Mouse (Mus musculus) naive thymus-derived CD4-positive, alpha-beta T cell, adult 2 months (primary cell): Measurements from ENCODE around the gene Scnn1b.

ENCODE experiments used
- DNase-seq: peaks from one replicate; pipeline ENCODE4 v3.0.0-alpha.2; 2011; ENCODE audit warnings: low read depth

Gene Scnn1b

DNA sequence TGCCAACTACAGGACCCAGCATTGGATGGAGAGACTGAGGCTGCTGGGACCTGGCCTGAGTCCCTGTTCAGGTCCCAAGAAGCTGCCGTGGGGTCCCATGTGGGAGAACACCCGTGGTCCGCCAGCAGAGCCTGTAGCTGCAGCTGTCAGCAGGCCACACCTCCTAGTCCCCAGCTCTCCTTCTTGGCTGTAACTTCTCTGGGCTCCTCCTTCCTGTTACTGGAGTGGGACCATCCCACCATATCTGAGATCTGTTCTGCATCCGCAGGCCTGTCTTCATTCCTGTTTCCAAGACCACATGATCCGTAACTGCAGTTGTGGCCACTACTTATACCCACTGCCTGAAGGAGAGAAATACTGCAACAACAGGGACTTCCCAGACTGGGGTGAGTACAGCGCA lies 49.1 kb downstream of the Scnn1b start:
- no peak for DNase-seq

DNA sequence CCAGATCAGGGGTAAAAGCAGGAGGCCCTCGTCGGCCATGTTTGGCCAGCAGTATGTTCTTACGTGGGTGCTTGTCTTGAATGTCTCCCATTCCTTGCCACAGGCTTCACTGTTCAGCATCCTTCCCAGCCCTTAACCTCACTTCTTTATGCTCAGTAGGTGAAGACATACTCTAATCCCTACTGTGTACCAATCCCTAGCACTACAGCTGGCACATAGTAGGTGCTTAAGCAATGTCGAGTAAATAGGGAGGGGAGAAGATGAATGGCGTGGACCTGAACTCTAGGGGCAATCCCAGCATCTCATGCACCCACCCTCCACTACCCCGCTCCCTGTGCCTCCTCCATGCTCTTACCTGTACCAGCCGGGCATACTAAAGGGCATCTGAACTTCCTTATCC lies 59.5 kb downstream of the Scnn1b start:
- no peak for DNase-seq

DNA sequence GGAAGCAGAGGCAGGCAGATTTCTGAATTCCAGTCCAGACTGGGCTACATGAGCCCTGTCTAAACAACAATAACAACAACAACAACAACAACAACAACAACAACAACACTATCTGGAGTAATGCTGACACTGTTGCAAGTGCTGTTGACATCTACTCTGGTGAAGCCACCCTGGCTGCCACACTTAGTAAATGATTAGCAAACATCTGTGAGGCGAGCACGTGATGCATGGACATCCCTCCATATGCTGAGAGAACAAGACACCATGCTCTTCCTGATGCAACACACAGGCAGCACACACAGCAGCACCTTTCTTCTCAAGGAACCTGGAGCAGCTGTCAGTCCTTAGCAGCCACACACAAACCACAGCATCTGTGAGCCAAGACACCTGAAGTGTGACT lies 63.0 kb downstream of the Scnn1b start:
- no peak for DNase-seq

DNA sequence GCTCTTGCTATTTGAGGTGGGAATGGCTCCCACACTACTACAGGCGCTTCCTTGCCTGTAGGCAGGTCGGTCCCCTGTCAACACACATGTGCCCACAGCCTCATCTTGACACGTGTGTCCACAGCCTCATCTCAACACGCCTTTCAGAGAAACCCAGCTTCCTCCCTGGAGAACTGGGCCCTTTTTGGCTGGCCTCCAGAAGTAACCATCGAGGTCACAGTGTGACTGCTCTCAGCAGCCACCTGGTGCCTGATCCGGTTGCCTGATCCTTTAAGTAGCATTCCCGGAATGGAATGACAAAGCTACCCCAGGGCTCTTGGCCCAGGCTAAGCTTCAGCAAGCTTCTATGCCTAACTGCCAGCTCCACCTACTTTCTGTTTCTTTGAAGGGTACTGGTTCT lies 66.4 kb downstream of the Scnn1b start:
- DNase-seq, result no peak

DNA sequence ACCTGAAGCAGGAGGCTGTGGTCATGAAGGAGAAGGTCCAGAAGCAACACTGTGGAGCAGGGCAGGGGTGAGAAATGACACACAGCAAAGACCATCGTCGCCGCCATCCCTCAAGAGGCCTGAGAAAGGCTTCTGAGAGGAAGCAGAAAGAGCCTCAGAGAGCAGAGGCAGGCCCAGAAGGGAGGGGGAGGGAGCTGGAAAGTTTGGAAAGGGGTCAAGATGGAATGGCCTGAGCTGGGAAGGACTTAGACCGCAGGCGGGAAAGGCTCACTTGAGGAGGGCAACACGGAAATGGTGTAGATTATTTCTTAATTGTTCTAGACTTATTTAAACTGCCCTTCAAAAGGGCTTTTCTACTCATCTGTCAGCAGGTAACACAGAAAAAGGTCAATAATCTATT lies 68.8 kb downstream of the Scnn1b start:
- DNase-seq, result no peak

DNA sequence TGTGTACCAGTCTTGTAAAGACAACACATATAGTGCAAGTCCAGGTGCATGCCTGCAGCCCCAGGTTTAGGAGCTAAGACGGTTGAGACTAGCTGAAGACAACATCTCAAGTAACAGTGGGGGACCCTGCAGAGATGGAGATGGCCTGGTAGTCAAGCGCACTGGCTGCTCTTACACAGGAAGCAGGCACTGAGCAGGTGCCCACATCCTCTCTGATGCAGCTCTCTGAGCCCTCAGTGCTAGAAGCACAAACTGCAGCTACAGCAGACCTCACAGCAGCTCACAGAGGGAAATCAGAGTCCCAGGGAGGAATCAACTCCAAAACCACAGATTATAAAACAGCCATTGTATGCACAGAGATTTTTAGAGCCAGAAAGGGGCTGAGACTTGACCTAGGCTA lies 69.5 kb downstream of the Scnn1b start:
- peak; percentile 56 for DNase-seq

DNA sequence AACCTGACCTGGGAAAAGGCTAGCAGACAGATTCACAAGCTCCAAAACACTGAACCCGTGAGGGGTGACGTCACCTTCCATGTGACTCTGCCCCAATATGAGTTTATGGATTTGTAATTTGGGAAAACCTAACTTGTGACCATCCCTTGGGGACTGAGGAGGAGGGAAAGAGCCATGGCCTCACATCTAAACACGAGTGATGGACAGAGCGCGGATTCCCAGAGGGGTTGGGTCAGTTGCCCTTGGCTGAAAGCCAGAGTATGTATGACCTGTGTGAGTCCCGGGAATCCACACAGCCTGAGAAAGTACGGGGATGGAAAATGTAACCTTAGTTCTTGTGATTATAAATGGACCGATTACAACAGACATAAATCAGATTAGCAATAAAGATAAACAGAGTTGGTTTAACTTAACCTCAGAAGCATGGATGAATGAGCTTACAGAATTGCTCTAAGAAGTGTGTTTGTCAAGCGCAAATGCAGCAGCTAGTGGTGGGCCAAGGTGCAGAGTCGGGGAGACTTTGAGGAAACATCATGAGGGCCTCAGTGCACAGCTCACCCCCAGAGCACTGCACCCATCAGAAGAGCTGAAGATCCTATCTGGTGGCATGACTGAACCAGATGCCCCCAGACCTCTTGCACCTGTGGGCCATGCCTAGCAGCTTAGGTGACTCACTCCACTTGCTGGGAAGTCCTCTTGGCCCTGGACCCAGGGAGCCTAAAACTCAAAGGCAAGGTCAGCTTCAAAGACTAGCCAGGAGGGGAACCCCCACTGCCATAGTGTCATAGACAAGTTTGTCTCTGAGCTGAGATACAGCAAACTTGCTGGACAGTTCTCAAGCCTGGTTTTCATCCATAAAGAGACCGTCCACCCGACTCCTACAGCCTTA lies 71.3 kb downstream of the Scnn1b start:
- DNase-seq, result no peak

DNA sequence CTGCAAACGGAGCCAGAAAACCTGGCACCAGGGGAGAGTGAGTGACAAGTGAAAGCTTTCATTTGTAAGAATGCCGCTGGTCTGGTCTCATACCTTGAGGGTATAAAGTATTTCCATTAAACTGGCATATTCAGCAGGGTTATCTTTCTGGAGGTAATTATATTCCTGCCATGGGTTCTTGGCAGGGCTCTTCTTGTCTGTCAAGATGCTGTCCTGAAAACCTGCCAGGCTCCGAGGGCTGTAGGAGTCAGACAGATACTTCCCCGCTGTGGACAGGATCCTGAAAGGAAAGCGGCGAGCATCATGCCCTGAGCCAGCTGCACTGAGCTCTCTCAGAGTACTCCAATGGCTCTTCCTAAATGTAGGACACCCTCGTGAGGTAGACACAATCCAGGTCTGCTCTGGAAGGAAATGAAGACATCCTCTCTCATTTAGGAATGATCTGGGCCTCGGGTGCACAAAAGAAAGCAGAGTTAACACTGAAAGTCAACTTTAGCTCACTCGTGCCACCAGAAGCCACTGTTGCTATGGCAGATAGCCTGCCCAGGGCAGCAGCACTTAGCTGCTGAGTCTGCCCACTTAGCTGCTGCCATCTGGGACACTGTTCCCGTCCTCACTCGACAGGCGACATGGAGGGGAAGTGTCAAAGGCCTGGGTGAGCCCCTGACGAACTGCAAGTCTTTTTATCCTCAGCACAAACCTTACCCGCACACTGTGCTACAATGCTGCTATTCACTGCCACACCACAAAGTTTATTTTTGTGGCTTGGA lies 72.2 kb downstream of the Scnn1b start:
- no peak for DNase-seq

DNA sequence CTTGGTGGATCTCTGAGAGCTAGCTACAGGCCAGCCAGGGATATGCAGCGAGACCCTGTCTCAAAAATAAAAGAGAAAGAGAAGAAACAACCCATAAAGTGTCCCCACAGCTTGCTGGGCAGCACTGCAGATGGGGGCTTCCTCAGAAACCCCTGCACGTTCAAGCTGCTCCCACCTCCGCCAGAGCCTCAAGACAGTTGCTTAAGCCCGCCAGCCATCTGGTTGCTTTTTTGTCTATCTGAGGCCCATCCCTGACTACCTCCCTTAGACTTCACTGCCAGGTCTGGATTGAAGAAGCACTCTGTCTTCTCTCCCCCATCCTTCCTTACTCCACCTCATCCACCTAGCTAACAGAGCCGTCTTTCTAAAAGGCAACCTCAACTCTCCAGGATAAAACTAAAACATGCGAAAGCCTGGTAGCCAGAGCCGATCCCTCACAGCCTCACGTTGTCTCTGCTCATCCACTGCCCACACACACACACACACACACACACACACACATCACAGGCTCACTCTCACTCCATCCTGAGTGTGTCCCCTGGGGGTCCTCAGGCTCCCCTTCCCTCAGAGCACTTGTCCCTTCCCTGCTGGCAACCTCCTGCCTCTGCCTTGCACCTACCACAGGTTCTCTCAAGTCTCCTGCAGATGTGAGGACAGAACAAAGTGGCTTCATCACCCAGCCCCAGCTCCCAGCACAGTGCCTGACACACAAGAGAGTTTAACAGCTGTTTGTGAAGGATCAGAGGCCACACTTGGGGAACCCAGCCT lies 73.5 kb downstream of the Scnn1b start:
- no peak for DNase-seq

DNA sequence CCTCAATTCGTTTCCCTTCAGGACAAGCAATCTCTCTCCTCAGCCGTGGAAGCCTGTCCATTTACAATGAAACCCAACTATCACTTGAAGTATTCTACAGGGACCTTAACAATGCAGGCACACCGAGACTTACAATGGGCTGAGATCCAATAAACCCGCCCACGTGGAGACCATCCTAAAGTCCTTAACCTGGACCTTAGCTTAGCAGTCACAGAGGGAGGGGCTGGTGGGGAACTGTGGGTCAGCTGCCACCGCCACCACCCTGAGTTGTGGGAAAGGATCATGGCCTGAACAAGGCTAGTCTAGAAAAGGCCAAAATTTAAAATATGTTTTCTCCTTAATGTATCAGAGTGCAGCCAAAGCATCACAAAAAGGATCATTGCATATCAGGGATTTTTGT lies 74.4 kb downstream of the Scnn1b start:
- no peak for DNase-seq

DNA sequence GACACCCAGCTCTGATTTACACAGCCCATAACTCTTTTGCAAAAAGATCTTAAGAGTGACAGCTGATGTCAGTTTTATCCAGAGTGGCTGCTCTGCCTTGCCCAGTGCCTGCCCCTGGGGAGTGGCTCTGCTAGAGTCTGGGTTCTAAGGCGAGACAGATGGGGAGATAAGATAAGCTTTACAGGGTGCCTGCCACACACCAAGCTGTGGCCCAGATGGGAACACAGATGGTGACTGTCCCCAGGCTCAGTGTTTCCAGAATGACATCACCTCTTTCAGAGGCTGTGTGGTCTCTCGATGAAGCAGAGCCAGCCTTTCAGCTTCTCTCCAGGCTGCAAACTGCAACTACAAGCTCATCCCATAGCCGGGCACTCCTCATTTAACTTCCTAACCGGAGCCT lies 74.9 kb downstream of the Scnn1b start:
- no peak for DNase-seq

DNA sequence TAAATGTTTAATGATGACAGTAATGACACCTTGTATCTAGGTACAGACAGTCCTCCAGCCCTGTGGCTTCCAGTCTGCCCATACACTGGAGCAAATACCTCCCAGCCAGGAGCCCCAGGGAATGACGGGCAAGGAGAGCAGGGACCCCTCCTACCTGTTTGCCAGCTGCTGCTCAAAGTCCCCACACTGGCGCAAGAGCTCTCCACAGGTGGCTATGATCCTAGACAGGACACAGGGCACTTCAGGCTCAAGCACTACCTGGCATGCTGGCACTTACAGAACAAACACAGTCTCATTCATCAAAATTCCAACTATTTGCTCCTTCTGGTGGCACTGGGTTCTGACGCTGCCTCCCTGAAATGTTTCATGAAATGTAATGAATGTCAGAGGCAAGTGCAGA lies 76.2 kb downstream of the Scnn1b start:
- DNase-seq, result no peak

DNA sequence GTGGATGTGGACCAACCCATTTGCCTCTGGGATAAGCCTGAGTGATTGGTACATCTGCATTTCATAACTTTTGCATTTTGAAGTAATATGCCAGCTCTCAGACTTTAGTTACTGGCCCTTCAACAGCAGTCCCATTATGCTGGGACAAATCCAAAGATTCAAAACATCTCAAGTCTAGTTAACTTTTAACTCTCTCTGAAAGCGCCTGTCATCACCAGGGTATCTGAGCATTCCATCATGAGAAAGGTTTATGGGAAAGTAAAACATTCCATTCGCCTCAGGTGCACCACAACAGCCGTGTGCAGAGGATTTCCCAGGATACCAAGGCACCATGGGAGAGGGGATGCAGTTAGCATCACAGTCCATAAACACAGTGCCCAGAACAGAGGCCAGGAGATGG lies 76.8 kb downstream of the Scnn1b start:
- DNase-seq, result no peak

DNA sequence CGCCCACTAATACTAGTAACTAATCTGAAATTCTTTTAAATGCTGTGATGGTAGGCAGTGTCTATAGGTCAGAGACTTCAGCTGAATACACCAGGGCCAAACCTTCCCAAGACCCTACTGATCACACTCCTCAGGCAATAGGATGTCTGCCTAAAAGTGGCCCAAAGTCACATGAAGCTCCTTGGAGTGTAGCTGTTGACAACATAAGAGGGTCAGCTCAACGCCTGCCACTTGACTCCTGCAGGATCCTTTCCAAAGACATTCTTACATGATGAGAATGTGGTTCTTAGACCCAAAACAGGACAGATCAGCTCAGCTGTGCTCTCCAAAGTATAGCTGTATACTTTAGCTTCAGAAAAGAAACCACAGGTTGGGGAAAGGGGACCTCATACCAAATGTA lies 77.5 kb downstream of the Scnn1b start:
- DNase-seq, result no peak

DNA sequence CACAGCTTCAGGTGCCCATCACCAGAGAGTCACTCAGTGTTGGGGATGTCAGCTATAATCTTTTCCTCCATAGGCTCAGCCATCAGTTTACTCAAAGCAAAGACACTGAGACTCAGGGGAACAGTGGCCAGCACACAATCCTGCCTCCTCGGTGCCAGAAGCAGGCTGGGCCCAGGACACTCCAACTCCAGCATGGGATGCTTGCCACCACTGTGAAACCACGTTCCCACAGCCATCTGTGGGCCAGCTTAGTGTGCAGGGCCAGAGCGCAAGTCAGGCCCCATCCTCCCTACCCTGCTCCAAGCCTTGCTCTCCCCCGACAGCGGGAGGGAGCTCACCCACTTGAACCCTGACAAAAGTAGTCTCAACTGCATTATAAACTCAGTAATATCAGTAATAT lies 81.4 kb downstream of the Scnn1b start:
- no peak for DNase-seq

DNA sequence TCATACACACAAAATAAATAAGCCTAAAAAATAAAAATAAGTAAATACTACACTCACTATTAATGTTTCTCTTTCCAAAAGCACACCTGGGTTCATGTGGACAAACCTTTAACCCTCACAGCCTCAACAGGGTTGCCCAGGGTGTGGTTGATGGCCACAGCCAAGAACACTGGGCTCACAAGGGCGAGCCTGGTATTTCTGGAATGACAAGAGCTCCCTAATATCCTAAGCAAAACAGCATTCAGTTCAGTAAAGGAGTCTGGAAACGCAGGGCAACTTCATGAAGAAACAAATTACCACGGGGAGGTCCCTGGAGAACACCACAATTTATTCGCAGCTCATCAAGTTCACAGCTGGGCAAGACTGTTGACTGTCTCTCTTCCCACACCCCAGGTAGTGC lies 82.7 kb downstream of the Scnn1b start:
- no peak for DNase-seq

DNA sequence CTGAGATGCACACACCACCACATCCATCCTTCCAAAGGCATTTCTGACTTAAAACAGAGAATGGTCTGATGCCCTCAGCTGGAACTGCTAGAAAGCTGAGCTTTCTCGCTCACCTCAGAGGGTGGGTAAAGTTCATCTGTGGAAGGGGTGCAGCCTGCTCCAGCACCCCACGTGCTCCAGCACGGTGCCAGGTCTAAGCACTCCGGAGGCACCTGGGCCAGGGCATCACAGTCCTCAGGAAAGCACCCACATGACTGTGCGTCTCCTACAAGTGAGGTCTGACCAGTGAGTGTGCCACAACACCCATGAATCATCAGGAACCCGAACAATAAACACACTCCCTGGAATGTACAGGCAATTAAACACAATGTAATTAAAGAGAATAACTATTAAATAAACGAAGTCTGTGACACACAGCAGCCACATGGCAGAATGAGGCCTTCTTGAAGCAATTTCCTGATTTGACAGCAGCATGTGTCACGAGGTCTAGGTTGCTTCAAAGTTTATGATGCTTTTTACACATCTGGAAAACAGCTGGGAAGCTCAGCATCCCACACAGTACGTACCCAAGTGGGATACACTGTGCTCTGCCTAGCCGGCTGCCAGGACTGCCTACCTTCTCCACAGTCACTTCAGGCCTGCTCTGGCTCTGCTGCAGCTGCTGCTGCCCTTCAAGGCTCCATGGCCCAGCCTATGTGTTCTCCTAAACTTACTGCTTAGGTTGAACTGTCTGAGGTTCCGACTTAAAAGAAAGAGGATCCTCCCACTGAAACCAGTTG lies 90.2 kb downstream of the Scnn1b start:
- no peak for DNase-seq

DNA sequence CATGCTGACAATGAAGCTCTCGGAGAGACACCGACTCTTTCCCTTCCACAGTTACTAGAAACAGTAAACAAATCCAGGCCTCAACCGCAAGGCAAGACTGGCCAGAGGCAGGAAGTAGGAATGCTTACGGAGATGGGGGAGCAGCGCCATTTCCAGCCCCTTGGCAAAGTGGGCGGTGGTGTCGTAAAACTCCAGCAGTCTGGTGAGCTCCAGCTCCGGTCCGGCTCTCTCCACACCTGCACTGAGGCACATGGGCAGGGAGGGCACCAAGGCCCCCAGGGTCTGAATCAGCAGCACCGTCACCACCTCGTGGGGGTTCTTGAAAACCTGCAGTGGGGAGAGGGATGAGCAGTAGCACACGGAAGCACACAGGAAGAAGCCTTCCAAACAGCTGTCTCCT lies 91.0 kb downstream of the Scnn1b start:
- DNase-seq, result no peak

DNA sequence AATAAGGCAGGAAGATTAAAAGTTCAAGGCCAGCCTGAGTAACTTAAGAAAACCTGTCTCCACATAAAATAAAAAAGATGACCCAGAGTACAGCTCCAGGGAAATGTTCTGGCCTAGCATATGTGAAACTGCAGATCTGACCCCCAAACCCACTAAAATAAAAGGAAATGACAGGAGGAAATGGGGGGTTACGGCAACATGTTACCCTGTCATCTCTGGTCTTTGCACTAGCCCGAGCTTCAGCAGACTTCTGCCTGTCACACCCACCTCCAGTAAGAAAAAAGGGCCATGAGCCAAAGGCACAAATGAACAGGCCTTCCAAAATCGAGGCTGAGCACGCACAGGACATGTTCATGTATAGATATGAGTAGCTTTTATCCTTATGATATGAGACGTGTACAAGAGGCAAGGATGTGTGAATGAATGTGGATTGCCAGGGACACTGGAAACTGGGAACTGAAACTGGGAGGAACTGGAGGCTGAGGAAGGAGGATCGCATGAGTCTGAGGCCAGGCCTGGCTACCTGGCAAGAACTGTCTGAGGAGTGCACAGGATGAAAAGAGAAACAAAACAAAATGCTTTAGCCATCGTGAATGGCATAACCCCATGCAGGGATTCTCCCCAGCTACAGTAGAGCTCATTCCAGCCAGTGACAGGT lies 97.2 kb downstream of the Scnn1b start:
- no peak for DNase-seq

DNA sequence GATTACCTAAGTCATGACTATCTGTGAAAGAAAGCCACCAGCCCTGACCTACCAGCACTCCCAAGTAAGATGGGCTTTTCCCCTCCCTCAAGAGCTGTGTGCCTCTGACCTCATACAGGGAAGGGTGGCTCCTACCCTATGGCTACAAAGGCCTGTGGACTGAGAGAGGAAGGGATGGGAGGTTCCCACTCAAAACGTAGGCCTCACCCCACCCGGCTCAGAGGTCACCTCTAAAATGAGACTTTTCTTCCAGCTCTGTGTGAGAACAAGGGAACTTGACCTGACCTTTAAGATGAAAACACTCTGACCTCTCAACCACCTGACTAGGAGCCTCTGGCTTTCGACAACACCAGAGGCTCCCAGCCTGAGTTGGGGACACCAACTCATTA lies 97.7 kb downstream of the Scnn1b start:
- DNase-seq, result no peak

DNA sequence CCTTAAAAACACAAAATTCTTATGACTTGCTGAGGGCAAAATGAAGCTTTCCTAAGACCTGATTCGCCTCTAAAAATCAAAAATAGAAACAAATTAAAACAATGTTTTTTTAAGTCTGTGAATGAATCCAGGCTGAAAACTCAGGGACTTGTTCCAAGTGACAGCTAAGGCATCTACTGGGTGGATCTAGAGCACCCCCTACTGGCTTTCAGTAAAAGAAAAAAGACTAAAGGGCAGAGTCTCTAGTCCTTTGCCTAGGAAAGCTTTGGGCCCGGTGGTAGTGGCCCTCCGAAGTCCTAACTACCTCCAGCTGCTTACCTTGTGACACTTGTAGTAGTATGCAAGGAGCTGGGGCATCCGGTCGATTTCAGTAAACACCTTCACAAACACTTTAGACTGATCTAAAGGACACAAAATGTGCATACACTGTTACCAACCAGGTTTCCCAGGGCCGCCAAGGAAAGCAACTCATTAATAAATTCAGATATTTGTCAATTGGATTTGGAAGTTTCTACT lies 99.1 kb downstream of the Scnn1b start:
- DNase-seq, result peak; percentile 63
